Mouse (Mus musculus): ENCODE results near the gene Itgae.

The Itgae gene

GRCm38 (mm10) chr11:73090283-73090682 is at the start of gene Itgae:
Gene Itgae (plus strand): TSS chr11:73090583.
- no peak for DNase-seq (ENCODE audit: extremely low read depth, insufficient read length, low spot score)

- no peak for DNase-seq (ENCODE audit: extremely low read depth, insufficient read length, low spot score)
These were observed 46.1 kb upstream of the Itgae start for GRCm38 (mm10) chr11:73044229-73044755.

GRCm38 (mm10) chr11:73044789-73045188 is 45.6 kb upstream of the Itgae start:
- DNase-seq (ENCODE audit: extremely low read depth, insufficient read length, low spot score), result no peak

- DNase-seq (ENCODE audit: extremely low read depth, insufficient read length, low spot score), result peak; percentile 94
These were observed 42.8 kb upstream of the Itgae start, which contains the start of gene Ncbp3 for GRCm38 (mm10) chr11:73047542-73047996. Gene Ncbp3 (plus strand): TSS chr11:73047783.

DNA sequence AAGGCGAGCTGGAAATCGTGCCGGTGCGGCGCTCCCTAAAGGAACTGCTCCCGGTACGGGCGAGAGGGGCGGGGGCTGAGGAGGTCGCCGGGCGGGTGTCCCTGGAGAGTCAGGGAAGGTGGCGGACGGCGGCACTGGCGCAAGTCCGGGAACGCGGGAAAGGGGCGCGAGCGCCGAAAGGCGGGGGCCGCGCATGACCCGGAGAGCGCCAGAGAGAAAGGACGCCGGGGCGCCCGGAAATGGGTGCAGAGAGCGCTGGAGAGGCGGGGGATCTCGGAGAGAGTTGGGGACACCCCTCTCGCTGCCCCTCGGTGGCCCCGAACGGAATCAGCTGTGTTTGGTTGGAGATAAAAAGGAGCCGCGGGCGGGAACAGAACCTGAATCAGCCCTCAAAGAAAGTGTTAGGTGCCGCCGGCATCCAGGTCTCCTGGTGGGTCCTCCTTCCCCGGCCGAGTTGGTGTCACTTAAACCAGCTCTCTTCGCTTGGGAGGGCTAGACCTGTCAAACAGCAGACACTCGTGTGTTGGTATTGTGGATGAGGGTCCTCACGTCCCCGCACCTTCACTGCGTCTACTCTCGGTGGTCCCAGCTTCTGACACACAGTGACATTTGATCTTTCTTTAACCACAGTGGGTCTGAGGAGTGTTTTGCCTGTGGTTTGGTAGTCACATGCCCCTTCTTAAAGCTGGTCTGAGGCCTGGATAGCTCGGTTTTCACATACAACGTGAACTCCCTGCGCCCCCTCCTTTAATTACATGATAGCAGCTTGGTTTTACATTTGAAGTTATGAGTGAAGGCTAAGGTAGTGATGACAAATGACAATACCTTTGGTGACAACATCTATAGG is 42.1 kb upstream of the Itgae start:
- DNase-seq (ENCODE audit: extremely low read depth, insufficient read length, low spot score), result no peak

DNA sequence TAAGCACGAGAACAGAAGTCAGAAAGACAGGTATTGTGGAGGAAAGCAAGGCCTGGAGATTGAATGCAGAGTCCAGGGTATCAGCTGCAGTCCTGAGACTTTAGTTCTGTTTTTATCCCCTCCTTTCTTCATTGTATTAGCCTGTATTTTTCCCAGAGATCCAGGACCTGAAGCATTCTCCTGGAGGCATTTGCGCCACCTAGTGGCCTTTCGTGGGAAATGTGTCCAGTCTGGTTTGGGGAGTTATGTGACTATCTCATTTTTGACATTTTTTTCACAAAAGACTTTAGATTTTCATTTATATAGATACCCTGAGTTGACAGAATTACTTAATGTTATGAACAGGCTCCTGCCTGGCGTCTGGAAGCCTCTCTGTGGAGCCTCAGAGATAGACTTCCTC is 41.0 kb upstream of the Itgae start:
- peak; percentile 53 for DNase-seq (ENCODE audit: extremely low read depth, insufficient read length, low spot score)

DNA sequence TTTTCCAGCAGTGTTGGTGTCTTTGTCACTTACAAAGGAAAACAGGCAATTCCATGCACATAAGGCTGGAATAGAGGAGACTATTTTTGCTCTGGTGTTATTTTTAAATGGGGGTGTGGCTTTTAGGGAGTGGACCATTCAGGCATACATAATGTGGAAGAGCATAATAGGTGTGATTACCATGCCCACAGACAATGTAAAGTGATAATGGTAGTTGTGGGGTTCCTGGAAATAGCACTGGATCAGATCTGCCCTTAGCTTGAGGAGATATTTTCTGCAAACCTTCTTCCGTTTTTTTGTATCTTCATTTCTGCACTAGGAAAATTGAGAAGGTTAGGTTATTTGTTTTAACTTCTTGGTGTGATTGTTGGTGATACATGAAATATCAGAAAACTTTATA is 37.6 kb upstream of the Itgae start:
- DNase-seq (ENCODE audit: extremely low read depth, insufficient read length, low spot score), result no peak

GRCm38 (mm10) chr11:73057701-73058100 is 32.7 kb upstream of the Itgae start:
- DNase-seq (ENCODE audit: extremely low read depth, insufficient read length, low spot score), result no peak

GRCm38 (mm10) chr11:73059630-73060029 is 30.8 kb upstream of the Itgae start:
- DNase-seq (ENCODE audit: extremely low read depth, insufficient read length, low spot score), result no peak

- no peak for DNase-seq (ENCODE audit: extremely low read depth, insufficient read length, low spot score)
These were observed 29.0 kb upstream of the Itgae start for GRCm38 (mm10) chr11:73061413-73061812.

- no peak for DNase-seq (ENCODE audit: extremely low read depth, insufficient read length, low spot score)
These were observed 18.5 kb upstream of the Itgae start for GRCm38 (mm10) chr11:73071839-73072238.

DNA sequence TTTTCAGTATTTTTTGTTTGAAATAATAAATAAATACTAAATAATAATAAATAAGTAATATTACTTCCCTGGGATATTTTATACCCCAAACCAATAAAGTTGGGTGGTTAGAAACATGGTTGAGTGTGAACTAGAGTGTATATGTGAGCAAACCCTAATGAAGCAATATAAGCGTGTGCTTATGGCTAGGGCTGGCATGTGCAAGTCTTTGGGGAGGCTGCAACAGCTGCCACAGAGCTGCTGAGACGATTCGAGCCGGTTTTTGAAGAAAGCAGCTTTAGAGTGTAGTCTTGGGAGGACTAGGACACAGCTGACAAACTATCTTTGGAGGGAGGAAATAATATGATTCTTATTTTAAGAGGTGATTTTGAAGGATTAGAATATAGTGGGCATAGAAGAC is 14.1 kb upstream of the Itgae start:
- DNase-seq (ENCODE audit: extremely low read depth, insufficient read length, low spot score), result no peak

- DNase-seq (ENCODE audit: extremely low read depth, insufficient read length, low spot score), result no peak
These were observed 13.7 kb upstream of the Itgae start for GRCm38 (mm10) chr11:73076733-73077132.

DNA sequence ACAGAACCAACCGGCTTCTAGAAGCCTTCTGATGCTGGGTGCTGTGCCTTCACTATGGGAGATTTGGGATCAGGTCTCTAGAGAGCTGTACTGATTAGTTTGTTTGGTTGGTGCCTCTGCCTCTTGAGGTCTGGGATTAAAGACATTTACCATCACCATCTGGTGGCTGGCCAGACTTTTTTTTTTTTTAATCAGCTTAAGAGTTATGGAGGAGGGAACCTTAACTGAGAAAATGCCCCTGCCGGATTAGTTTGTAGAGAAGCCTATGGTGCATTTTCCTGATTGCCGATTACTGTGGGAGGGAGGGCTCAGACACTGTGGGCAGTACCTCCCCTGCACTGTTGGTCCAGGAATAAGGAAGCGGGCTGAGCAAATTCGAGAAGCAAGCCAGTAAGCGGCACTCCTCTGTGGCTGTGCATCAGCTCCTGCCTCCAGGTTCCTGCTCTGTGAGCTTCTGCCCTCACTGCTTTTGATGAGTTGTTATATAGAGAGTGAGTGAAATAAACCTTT is 13.1 kb upstream of the Itgae start:
- DNase-seq (ENCODE audit: extremely low read depth, insufficient read length, low spot score), result no peak

DNA sequence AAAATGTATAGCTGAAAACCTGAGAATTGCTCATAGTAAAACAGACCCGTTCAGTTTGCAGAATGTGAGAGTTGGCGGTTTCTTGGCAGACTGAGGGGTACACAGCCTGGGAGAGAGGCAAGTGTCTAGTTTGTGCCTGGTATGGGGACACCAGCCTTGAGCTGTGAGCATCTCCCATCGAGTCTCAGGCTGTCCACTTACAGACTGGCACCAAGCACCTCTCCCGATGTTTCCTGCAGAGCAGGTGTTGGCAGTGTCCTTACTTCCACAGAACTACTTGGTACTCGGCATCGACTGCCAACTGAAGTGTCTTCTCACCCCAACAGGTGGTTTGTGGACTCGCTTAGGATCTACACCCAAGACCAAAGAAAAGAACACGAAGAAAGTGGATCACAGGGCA is 11.8 kb upstream of the Itgae start:
- DNase-seq (ENCODE audit: extremely low read depth, insufficient read length, low spot score), result no peak

GRCm38 (mm10) chr11:73080306-73080705 is 10.1 kb upstream of the Itgae start:
- DNase-seq (ENCODE audit: extremely low read depth, insufficient read length, low spot score), result no peak

DNA sequence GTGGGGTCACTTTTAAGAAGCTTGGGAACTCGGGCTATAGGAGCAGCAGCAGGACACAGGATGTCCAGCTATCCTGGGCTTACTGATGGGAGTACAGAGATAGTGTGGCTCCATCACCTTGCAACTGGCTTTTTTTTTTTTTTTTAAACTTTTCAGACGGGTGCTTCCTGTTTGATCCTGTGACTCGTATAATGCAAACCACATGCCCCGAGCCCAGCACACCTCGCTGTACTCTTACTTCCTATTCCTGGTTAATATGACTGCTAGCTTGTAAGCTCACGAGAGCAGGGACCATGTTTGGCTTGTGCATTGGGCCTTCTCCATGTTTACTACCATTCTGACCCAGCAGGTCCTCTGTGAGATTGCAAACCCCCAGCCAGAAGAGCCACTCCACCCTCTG is 6.1 kb upstream of the Itgae start:
- no peak for DNase-seq (ENCODE audit: extremely low read depth, insufficient read length, low spot score)

DNA sequence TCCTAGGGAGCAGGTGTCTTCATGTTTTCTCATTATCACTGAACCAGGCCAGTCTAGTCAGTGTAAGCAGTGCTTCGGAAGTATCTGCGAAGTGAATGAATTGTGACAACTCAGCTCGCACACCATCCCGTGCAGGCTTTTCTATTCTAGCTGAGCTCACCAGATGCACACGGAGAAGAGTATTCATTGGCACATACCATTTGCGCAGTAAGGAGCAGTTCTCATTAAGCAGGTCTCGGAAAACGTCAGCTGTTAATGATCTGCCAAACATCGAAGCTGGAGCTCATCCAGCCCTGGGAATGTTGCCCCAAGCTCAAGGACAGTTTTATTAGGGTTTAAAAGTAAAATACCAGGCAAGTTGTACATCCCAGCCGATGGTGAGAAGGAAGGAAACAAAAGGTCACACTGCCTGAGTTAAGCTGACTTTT is 5.6 kb upstream of the Itgae start:
- DNase-seq (ENCODE audit: extremely low read depth, insufficient read length, low spot score), result no peak

GRCm38 (mm10) chr11:73085391-73085790 is 5.0 kb upstream of the Itgae start:
- DNase-seq (ENCODE audit: extremely low read depth, insufficient read length, low spot score), result no peak

DNA sequence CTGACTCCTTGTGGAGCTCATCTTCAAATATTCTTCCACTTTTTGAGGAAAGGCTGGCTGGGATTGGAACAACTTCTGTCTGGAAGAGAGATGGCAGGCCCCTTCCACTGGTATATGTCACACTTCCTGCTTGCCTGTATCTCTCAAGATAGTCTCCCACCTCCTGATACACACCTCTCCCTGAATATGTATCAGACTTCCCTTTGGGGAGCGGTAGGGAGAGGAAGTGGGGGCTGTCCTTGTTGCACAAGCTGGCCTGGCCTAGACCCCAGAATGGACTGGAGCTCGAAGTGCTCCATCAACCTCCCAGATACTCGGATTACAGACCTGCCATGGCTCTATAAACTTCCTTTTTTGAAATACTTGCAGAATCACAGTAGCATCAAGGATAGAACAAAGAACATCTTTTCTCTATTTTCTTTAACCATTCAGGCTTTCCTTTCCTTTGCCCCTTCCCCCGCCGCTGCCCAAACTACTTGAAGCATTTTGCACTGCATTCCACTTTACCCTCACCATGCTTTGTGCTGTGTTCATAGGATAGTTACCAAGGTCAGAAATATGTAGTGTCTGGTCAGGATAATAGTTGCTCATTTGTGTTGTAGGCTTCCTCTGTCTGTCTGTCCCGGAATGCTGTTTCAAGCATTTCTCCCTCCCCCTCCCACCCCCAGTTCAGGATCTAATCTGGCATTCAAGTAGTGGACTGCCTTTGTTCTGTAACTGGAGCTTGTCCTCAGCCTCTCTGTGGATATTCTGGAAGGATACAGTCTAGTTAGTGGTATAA is 2.5 kb upstream of the Itgae start:
- no peak for DNase-seq (ENCODE audit: extremely low read depth, insufficient read length, low spot score)

GRCm38 (mm10) chr11:73090826-73091225 is 443 bp downstream of the Itgae start:
- DNase-seq (ENCODE audit: extremely low read depth, insufficient read length, low spot score), result no peak
